Mouse (Mus musculus) kidney, postnatal 25 days (tissue): ENCODE results near the gene Cdh10.

Source experiments
- DNase-seq, 2 experiments: peaks; one replicate each; pipeline ENCODE4 v3.0.0; 2021; ENCODE audit warnings: mixed read lengths in 2 of 2

Gene Cdh10

DNA sequence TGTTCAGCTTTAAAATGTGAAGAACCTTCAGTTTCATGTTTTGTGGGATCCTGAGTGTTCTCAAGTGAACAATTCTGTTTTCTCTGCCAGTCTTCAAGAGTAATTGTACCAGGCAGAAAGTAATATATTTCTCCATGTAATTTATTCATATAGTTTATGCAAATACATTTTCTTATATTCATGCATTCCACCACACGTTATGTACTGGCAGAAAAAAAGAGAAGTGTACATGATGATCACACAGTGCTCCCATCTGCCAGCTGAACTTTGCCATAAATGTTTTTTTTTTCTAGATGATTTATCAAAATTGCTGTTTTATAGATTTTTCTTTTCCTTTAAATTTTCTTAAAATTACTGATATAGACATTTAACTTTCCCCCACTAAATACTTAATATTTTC lies 168.9 kb downstream of the Cdh10 start:
- no peak for DNase-seq

GRCm38 (mm10) chr15:18993512-18993911 lies 174.8 kb downstream of the Cdh10 start:
- no peak for DNase-seq

DNA sequence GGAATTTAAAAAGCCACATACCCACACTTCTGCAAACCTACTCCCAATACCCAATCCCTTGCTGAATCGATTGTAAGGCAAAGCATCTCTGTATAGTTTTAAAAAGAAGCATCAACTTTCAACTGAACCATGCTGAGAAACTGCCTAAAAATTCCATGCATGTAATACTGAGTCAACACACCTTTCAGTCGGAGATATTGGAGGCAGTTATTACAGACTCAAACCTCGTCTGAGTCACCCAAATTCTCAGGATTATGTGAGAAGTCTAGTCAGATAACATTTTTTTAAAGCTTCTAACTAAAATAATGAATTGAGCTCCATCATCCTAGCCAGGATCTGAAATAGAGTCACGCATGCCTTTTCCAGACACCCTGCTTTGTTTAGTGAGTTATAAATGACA lies 175.5 kb downstream of the Cdh10 start:
- no peak for DNase-seq

GRCm38 (mm10) chr15:19010829-19011228 lies 192.1 kb downstream of the Cdh10 start:
- no peak for DNase-seq

- DNase-seq: no peak
Observed at GRCm38 (mm10) chr15:19032983-19033382, 214.2 kb downstream of the Cdh10 start.

DNA sequence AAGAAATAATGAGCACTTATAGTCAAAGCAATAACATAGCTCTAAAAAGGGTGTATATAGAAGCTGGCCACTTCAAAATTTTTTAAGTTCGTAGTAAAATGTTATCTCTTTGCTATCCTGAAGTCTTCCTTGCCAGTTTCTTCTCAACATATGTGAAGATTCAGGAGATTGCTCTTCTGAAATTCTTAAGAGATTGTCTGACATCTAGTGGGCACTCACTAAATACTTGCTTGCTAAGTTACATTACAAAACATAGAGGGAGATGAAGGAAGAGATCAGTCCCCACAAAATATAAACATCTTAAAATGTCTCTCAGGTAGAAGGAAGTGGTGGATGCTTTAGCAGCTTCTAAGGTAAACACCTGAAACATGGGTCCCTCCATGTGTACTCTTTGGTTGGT lies 221.3 kb downstream of the Cdh10 start:
- no peak for DNase-seq
